Mouse (Mus musculus): Measurements from ENCODE around the gene Osm.

Osm gene

GRCm38 (mm10) chr11:4205951-4206350 is 30.3 kb upstream of the Osm start:
- ChIA-PET CTCF (interaction anchor here in 2 of 4 experiments (0.5 to 1.0 kb wide), 3 partner anchors 14 to 71 kb away, joined by 3 to 4 read pairs (median 3); no protein-coding TSS in a partner anchor), POLR2A (interaction anchor here in 2 of 4 experiments (1.0 to 1.4 kb wide), 3 partner anchors 10 to 19 kb away, joined by 3 to 8 read pairs (median 3); partner anchors contain the start of genes Castor1 (in 1 of the 2) and Tbc1d10a (in 1 of the 2))

- POLR2A ChIA-PET = interaction anchor here in 2 of 4 experiments (1.0 to 1.4 kb wide), 3 partner anchors 10 to 20 kb away, joined by 3 to 8 read pairs (median 3); partner anchors contain the start of genes Castor1 (in 1 of the 2) and Tbc1d10a (in 1 of the 2)
- CTCF ChIA-PET = interaction anchor here in 2 of 4 experiments (0.5 to 1.0 kb wide), 2 partner anchors 13 to 22 kb away, joined by 4 to 8 read pairs; no protein-coding TSS in a partner anchor
Observed at GRCm38 (mm10) chr11:4206563-4206962, 29.7 kb upstream of the Osm start.

GRCm38 (mm10) chr11:4207655-4208054 is 28.6 kb upstream of the Osm start:
- ChIA-PET POLR2A (no interaction called here), CTCF (no interaction called here)

DNA sequence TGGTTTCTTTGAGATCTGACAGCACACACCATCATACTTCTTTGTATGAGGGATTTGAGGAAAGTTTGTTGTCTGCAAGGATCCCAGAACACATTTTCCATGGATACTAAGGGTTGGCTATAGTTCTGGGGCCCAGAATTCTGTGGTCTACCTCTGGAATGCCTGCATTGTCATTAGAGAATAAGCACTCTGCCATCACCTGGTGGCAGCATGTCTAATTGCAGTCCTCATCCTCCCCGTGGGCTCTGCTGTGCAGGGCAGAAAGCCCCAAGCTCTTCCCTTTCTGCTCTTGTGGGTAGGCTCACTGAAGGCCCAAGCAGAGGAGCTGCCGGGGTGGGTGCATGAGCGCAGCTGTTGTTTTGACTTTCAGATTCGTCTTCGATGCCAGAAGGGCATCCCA is 26.7 kb upstream of the Osm start:
- CTCF ChIA-PET = interaction anchor here in 3 of 4 experiments (0.6 to 1.2 kb wide), 4 partner anchors 10 to 243 kb away, joined by 3 to 4 read pairs (median 4); partner anchors contain the start of gene Rnf215 (in 1 of the 3)
- POLR2A ChIA-PET = interaction anchor here in 1 of 4 experiments (0.9 kb wide), 2 partner anchors 10 to 23 kb away, joined by 3 to 4 read pairs; partner anchors contain the start of gene Tbc1d10a

DNA sequence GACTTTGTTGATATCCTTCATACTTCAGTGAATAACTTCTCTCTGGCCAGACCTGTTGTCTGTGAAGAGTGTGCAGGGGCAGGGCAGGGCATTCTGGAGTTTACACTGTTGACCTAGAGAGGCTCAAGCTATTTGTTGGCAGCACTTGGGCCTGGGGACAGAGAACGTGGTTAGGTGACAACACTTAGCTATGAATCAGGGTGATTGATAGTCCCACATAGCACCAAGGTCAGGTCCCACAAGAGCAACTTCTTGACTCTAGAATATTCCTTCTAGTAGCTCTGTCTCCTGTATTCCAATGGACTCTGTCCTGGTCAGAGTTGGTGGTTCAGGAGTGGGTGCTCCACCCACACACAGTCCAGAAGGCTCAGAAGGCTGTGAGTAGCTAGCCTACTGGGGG is 25.4 kb upstream of the Osm start:
- CTCF ChIA-PET = interaction anchor here (0.7 to 1.7 kb wide), 5 partner anchors 9 to 765 kb away, joined by 3 to 10 read pairs (median 6); no protein-coding TSS in a partner anchor
- POLR2A ChIA-PET = interaction anchor here in 2 of 4 experiments (0.5 to 3.8 kb wide), 13 partner anchors 9 to 93 kb away, joined by 3 to 16 read pairs (median 3); partner anchors contain the start of gene Tbc1d10a (in 2 of the 2)

DNA sequence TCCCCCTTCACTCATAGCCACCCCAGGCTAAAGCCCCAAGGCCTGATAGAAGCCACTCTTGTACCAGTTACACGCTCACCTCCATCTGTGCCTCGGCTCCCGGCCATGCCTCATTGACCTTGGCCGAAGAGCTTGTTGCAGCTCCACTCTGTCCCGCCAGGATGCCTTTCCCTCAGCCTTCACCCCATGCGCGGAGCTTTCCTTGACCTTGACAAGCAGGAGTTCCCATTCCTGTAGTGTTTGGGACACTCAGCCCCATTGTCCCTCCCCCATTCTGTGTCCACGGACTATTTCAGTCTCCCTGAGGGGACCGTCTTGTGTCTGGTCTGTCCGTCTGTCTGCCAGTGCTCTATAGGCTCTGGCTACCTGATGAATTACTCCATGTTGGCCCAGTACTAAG is 23.1 kb upstream of the Osm start:
- ChIA-PET POLR2A (interaction anchor here in 2 of 4 experiments (0.5 to 5.7 kb wide), 11 partner anchors 12 to 880 kb away, joined by 3 to 49 read pairs (median 5); partner anchors contain the start of gene Tbc1d10a (in 2 of the 2)), CTCF (interaction anchor here in 2 of 4 experiments (0.5 to 2.2 kb wide), 7 partner anchors 9 to 497 kb away, joined by 3 to 13 read pairs (median 3); partner anchors contain the start of genes Lif (in 1 of the 2), Rnf215 (in 1 of the 2) and Sec14l2 (in 1 of the 2))

GRCm38 (mm10) chr11:4214572-4214971 is 21.6 kb upstream of the Osm start:
- ChIA-PET CTCF (interaction anchor here (0.6 to 2.6 kb wide), 8 partner anchors 11 to 761 kb away, joined by 3 to 19 read pairs (median 6); partner anchors contain the start of genes Rnf215 (in 2 of the 4) and Lif (in 1 of the 4)), POLR2A (interaction anchor here in 3 of 4 experiments (0.6 to 5.7 kb wide), 12 partner anchors 14 to 525 kb away, joined by 3 to 49 read pairs (median 5); partner anchors contain the start of genes Tbc1d10a (in 3 of the 3), Ascc2 (in 1 of the 3), Ccdc157 (in 1 of the 3) and Sf3a1 (in 1 of the 3))

DNA sequence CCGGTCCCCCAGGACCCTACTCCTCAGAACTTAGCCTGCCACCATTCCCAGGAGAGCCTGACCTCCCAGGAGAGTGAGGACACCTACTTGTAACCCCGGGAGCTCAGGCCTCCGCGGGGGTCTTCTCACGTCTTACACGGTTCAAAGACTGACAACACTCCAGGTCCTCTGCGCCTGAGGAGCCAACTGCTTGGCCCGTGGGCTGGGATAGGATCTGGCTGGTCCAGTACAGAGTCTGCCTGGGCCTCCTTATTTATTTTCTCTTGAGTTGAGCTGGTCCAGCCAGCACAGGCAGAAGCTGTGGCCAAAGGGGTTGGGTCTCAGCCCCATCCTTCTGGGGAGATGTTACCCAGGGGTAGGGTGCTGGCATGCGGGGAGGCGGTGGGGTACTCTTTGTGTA is 21.2 kb upstream of the Osm start:
- CTCF ChIA-PET = interaction anchor here (0.5 to 2.6 kb wide), 9 partner anchors 11 to 301 kb away, joined by 3 to 19 read pairs (median 7); partner anchors contain the start of genes Lif (in 1 of the 4), Rnf215 (in 1 of the 4) and Slc35e4 (in 1 of the 4)
- POLR2A ChIA-PET = interaction anchor here in 3 of 4 experiments (0.6 to 5.7 kb wide), 20 partner anchors 11 to 524 kb away, joined by 3 to 49 read pairs (median 4); partner anchors contain the start of genes Tbc1d10a (in 3 of the 3), Ccdc157 (in 1 of the 3) and Sf3a1 (in 1 of the 3)

GRCm38 (mm10) chr11:4216248-4217000 is 19.8 kb upstream of the Osm start:
- ChIA-PET POLR2A (interaction anchor here in 3 of 4 experiments (0.6 to 5.7 kb wide), 32 partner anchors 10 to 643 kb away, joined by 3 to 49 read pairs (median 3); partner anchors contain the start of genes Tbc1d10a (in 3 of the 3) and Tcn2 (in 1 of the 3)), CTCF (interaction anchor here in 3 of 4 experiments (0.6 to 2.6 kb wide), 10 partner anchors 35 to 759 kb away, joined by 3 to 10 read pairs (median 3); partner anchors contain the start of gene Slc35e4 (in 1 of the 3))

GRCm38 (mm10) chr11:4217914-4218629 is 18.1 kb upstream of the Osm start, which contains the start of gene Castor1:
Gene Castor1 (plus strand): TSS chr11:4218225.
- POLR2A ChIA-PET = interaction anchor here in 3 of 4 experiments (0.7 to 5.7 kb wide), 23 partner anchors 8 to 94 kb away, joined by 3 to 49 read pairs (median 5); partner anchors contain the start of genes Tbc1d10a (in 2 of the 3), Ccdc157 (in 1 of the 3), Lif (in 1 of the 3) and Rnf215 (in 1 of the 3)
- CTCF ChIA-PET = interaction anchor here in 2 of 4 experiments (0.6 to 3.8 kb wide), 18 partner anchors 15 to 297 kb away, joined by 3 to 42 read pairs (median 6); partner anchors contain the start of genes Lif (in 1 of the 2), Rnf215 (in 1 of the 2), Sec14l2 (in 1 of the 2) and Tbc1d10a (in 1 of the 2)

DNA sequence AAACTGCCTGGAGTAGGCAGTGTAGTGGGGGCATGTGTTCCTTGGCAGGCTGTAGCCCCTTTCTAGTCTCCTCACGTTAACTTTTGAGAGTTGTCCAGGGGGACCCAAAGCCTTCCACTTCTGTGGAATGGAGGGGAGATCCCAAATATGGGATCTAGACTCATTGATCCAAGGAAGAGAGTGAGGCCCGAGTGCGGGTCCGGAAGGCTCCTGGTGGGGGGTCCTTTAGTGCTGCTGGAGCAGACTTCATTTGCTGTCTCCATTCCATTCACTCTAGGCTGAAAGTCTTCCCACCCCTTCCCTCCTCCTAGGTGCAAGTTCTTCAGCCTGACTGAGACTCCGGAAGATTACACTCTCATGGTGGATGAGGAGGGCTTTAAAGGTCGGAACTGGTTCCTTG is 17.6 kb upstream of the Osm start:
- POLR2A ChIA-PET = interaction anchor here in 3 of 4 experiments (0.5 to 4.8 kb wide), 18 partner anchors 9 to 640 kb away, joined by 3 to 17 read pairs (median 5); partner anchors contain the start of genes Tbc1d10a (in 2 of the 3), Ccdc157 (in 1 of the 3), Lif (in 1 of the 3) and Rnf215 (in 1 of the 3)

DNA sequence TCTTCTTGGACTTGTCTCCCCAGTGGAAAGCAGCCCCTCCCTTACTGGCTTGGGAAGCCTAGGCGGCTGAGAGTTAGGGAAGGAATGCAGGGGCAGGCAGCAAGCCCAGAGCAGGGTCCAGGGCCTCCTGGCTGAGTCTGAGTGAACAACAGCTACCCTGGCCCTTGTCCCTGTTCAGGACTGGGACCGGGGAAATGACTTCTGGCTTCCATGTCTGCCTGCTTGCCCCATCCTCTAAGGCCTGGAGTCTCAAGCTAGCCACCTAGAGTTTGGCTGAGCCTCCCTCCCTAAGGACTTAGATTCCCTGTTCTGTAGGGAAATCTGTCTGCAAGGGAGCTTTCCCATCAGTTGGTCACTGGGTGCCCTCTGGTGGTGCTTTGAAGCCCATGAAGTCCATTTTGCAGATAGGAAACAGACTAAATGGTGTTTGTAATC is 16.9 kb upstream of the Osm start:
- POLR2A ChIA-PET = interaction anchor here (0.5 to 4.8 kb wide), 26 partner anchors 9 to 640 kb away, joined by 3 to 17 read pairs (median 4); partner anchors contain the start of genes Tbc1d10a (in 2 of the 4), Ccdc157 (in 1 of the 4), Lif (in 1 of the 4) and Rnf215 (in 1 of the 4)
- CTCF ChIA-PET = interaction anchor here (0.5 to 3.8 kb wide), 55 partner anchors 8 to 602 kb away, joined by 3 to 42 read pairs (median 4); partner anchors contain the start of genes Rnf215 (in 4 of the 4), Tbc1d10a (in 2 of the 4), Ccdc157 (in 1 of the 4) and Lif (in 1 of the 4)

More for the DNA sequence above, 17.6 kb upstream of the Osm start:
- CTCF ChIA-PET = interaction anchor here (0.6 to 3.8 kb wide), 27 partner anchors 22 to 205 kb away, joined by 3 to 42 read pairs (median 4); partner anchors contain the start of genes Rnf215 (in 4 of the 4), Lif (in 1 of the 4) and Tbc1d10a (in 1 of the 4)

DNA sequence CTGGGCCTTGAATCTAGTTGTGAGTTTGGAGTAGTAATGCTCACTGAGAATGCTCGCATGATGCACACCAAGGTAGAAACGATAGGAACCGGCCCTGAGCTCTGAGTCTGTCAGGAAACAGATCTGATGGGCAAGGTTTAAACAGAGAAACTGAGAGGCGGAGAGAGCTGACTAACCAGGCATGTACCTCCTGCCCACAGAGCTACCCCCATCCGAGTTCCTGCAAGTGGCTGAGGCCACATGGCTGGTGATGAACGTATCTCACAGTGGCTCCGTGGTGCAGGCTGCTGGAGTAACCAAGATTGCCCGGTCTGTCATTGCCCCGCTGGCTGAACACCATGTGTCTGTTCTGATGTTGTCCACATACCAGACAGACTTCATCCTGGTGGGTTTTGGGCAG is 16.3 kb upstream of the Osm start:
- CTCF ChIA-PET = interaction anchor here (0.6 to 3.8 kb wide), 45 partner anchors 9 to 602 kb away, joined by 3 to 42 read pairs (median 4); partner anchors contain the start of genes Rnf215 (in 3 of the 4), Tbc1d10a (in 2 of the 4), Ccdc157 (in 1 of the 4) and Lif (in 1 of the 4)
- POLR2A ChIA-PET = interaction anchor here in 2 of 4 experiments (0.8 to 4.8 kb wide), 23 partner anchors 9 to 231 kb away, joined by 3 to 17 read pairs (median 4); partner anchors contain the start of genes Tbc1d10a (in 2 of the 2), Lif (in 1 of the 2) and Rnf215 (in 1 of the 2)

GRCm38 (mm10) chr11:4220443-4221400 is 15.5 kb upstream of the Osm start:
- ChIA-PET CTCF (interaction anchor here (0.8 to 4.7 kb wide), 20 partner anchors 9 to 242 kb away, joined by 3 to 42 read pairs (median 5); partner anchors contain the start of genes Lif (in 1 of the 4), Rnf215 (in 1 of the 4) and Tbc1d10a (in 1 of the 4)), POLR2A (interaction anchor here in 2 of 4 experiments (1.2 to 4.8 kb wide), 7 partner anchors 18 to 57 kb away, joined by 3 to 17 read pairs (median 8); partner anchors contain the start of gene Tbc1d10a (in 2 of the 2))

Measured in embryonic stem cell, embryonic (primary cell).